Mouse (Mus musculus): ENCODE results near the gene Tm6sf1. TPM values are rescaled to one million over a fixed set of nuclear protein-coding genes. Genes with fewer than 3 reads are reported as not detected.
A peak's percentile ranks its signal among the peaks of the same experiment; 100 is the strongest.

Tm6sf1 gene
- polyA plus RNA-seq, 1 experiment: 11.4 TPM

GRCm38 (mm10) chr7:81847777-81848176 lies 11.0 kb upstream of the Tm6sf1 start:
- Histone ChIP-seq H3K27me3 (ENCODE audit: control insufficient read depth, insufficient read depth, insufficient read length) (peaks cover 7% of the 10 kb centered on the region), H3K4me3 (no peak overlapping the region), H3K36me3 (ENCODE audit: control insufficient read depth, insufficient read depth) (no peaks in the 10 kb centered on the region), H3ac (ENCODE audit: control insufficient read depth, insufficient read length) (no peak overlapping the region), H3K4me2 (ENCODE audit: low read depth) (no peak overlapping the region), H3K79me2 (ENCODE audit: control insufficient read depth, insufficient read depth) (no peaks in the 10 kb centered on the region)
- TF ChIP-seq REST (IDR thresholded peaks at IDR 0.05; ENCODE audit: insufficient read depth, insufficient read length) (no peak), MYOG (IDR thresholded peaks at IDR 0.05; ENCODE audit: control insufficient read depth in 1 of 3, insufficient read depth in 1 of 3, insufficient read length in 2 of 3, low read depth in 2 of 3) (no peak), MYOD1 (IDR thresholded peaks at IDR 0.05; ENCODE audit: control insufficient read depth in 1 of 3, insufficient read length in 2 of 3, low read depth in 2 of 3) (peak in 1 of 3 experiments; percentile 6)

DNA sequence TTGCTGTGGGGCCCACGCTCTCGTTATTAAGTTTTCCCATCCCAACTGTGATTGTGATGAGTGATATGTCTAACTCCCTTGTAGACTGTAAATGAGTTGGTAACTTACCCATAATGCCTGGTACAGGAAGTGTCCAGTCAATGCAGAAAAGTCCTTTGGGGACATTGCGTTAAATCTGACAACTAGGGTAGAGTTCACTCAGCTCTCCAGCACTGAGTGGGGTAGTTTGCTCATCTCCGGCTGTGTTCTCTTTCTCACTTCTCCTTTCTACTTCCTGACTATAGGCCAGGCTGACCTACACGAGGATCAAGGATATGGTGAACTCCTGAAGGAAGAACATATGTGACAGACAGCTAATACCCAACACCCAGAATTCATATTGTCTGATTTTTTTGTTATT lies 9.6 kb upstream of the Tm6sf1 start:
- no peak overlapping the region for H3K4me3 ChIP-seq
- TF ChIP-seq POLR2A (IDR thresholded peaks at IDR 0.05; ENCODE audit: insufficient read length, low read depth) (no peak), POLR2AphosphoS2 (IDR thresholded peaks at IDR 0.05; ENCODE audit: insufficient read length, low read depth) (no peak), TCF3 (IDR thresholded peaks at IDR 0.05; ENCODE audit: insufficient read length, low read depth) (no peak), TCF12 (IDR thresholded peaks at IDR 0.05; ENCODE audit: insufficient read depth, poor library complexity, severe bottlenecking) (no peak), USF1 (IDR thresholded peaks at IDR 0.05; ENCODE audit: low read depth) (no peak), E2F4 (IDR thresholded peaks at IDR 0.05; ENCODE audit: insufficient read depth) (no peak), MYOD1 (IDR thresholded peaks at IDR 0.05; ENCODE audit: control insufficient read depth in 1 of 3, insufficient read length in 2 of 3, low read depth in 2 of 3) (no peak), SRF (IDR thresholded peaks at IDR 0.05; ENCODE audit: control insufficient read depth, insufficient read length, low read depth) (no peak), MAX (IDR thresholded peaks at IDR 0.05; ENCODE audit: low read depth) (no peak), REST (IDR thresholded peaks at IDR 0.05; ENCODE audit: insufficient read depth, insufficient read length) (no peak), CEBPB (IDR thresholded peaks at IDR 0.05; ENCODE audit: insufficient read depth, poor library complexity, severe bottlenecking) (no peak), MYOG (IDR thresholded peaks at IDR 0.05; ENCODE audit: control insufficient read depth in 1 of 3, insufficient read depth in 1 of 3, insufficient read length in 2 of 3, low read depth in 2 of 3) (no peak)
- H3K36me3 ChIP-seq (ENCODE audit: control insufficient read depth, insufficient read depth): no peaks in the 10 kb centered on the region
- H3K27me3 ChIP-seq (ENCODE audit: control insufficient read depth, insufficient read depth, insufficient read length): peaks cover 7% of the 10 kb centered on the region
- H3ac ChIP-seq (ENCODE audit: control insufficient read depth, insufficient read length): no peak overlapping the region
- H3K4me2 ChIP-seq (ENCODE audit: low read depth): no peak overlapping the region
- H3K79me2 ChIP-seq (ENCODE audit: control insufficient read depth, insufficient read depth): no peaks in the 10 kb centered on the region

DNA sequence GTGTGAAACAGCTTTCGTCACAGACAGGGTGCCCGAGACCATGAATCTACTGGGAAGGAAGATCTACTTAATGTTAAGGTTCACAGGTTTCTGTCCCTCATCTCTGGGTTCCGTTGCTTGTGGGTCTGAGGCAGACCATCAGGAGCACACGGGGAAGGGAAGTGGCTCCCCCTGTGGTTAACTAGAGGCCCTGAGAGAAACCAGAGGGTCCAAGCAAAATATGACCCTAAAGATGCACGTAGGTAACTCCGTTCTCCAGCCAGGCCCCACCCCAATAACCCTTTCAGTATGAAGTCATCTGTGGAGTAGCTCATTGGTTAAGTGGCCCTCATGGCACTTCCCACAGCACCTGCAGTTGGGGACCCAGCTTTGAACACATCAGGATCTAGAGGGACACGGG lies 9.2 kb upstream of the Tm6sf1 start:
- TF ChIP-seq POLR2AphosphoS2 (IDR thresholded peaks at IDR 0.05; ENCODE audit: insufficient read length, low read depth) (no peak), USF1 (IDR thresholded peaks at IDR 0.05; ENCODE audit: low read depth) (no peak), E2F4 (IDR thresholded peaks at IDR 0.05; ENCODE audit: insufficient read depth) (no peak), TCF3 (IDR thresholded peaks at IDR 0.05; ENCODE audit: insufficient read length, low read depth) (no peak), TCF12 (IDR thresholded peaks at IDR 0.05; ENCODE audit: insufficient read depth, poor library complexity, severe bottlenecking) (no peak), CEBPB (IDR thresholded peaks at IDR 0.05; ENCODE audit: insufficient read depth, poor library complexity, severe bottlenecking) (no peak), MYOD1 (IDR thresholded peaks at IDR 0.05; ENCODE audit: control insufficient read depth in 1 of 3, insufficient read length in 2 of 3, low read depth in 2 of 3) (no peak), MAX (IDR thresholded peaks at IDR 0.05; ENCODE audit: low read depth) (no peak), REST (IDR thresholded peaks at IDR 0.05; ENCODE audit: insufficient read depth, insufficient read length) (no peak)
- no peaks in the 10 kb centered on the region for H3K36me3 ChIP-seq (ENCODE audit: control insufficient read depth, insufficient read depth)
- H3K4me2 ChIP-seq (ENCODE audit: low read depth): no peak overlapping the region
- H3ac ChIP-seq (ENCODE audit: control insufficient read depth, insufficient read length): no peak overlapping the region
- peaks cover 7% of the 10 kb centered on the region for H3K27me3 ChIP-seq (ENCODE audit: control insufficient read depth, insufficient read depth, insufficient read length)
- H3K79me2 ChIP-seq (ENCODE audit: control insufficient read depth, insufficient read depth): no peaks in the 10 kb centered on the region
- no peak overlapping the region for H3K4me3 ChIP-seq

GRCm38 (mm10) chr7:81850171-81850570 lies 8.6 kb upstream of the Tm6sf1 start:
- Histone ChIP-seq H3ac (ENCODE audit: control insufficient read depth, insufficient read length) (no peak overlapping the region), H3K79me2 (ENCODE audit: control insufficient read depth, insufficient read depth) (no peaks in the 10 kb centered on the region), H3K4me3 (no peak overlapping the region), H3K36me3 (ENCODE audit: control insufficient read depth, insufficient read depth) (no peaks in the 10 kb centered on the region), H3K27me3 (ENCODE audit: control insufficient read depth, insufficient read depth, insufficient read length) (peaks cover 7% of the 10 kb centered on the region), H3K4me2 (ENCODE audit: low read depth) (no peak overlapping the region)
- no peak for TF ChIP-seq POLR2AphosphoS2 (IDR thresholded peaks at IDR 0.05; ENCODE audit: insufficient read length, low read depth)
- TF ChIP-seq MYOG (IDR thresholded peaks at IDR 0.05; ENCODE audit: control insufficient read depth in 1 of 3, insufficient read depth in 1 of 3, insufficient read length in 2 of 3, low read depth in 2 of 3): no peak
- TF ChIP-seq POLR2A (IDR thresholded peaks at IDR 0.05; ENCODE audit: insufficient read length, low read depth): no peak
- no peak for TF ChIP-seq TCF3 (IDR thresholded peaks at IDR 0.05; ENCODE audit: insufficient read length, low read depth)
- no peak for TF ChIP-seq SRF (IDR thresholded peaks at IDR 0.05; ENCODE audit: control insufficient read depth, insufficient read length, low read depth)
- TF ChIP-seq E2F4 (IDR thresholded peaks at IDR 0.05; ENCODE audit: insufficient read depth): no peak
- no peak for TF ChIP-seq USF1 (IDR thresholded peaks at IDR 0.05; ENCODE audit: low read depth)
- TF ChIP-seq REST (IDR thresholded peaks at IDR 0.05; ENCODE audit: insufficient read depth, insufficient read length): no peak

GRCm38 (mm10) chr7:81851706-81852105 lies 7.1 kb upstream of the Tm6sf1 start:
- Histone ChIP-seq H3K36me3 (ENCODE audit: control insufficient read depth, insufficient read depth) (no peaks in the 10 kb centered on the region), H3K4me3 (no peak overlapping the region)
- TF ChIP-seq CEBPB (IDR thresholded peaks at IDR 0.05; ENCODE audit: insufficient read depth, poor library complexity, severe bottlenecking): no peak
- TF ChIP-seq E2F4 (IDR thresholded peaks at IDR 0.05; ENCODE audit: insufficient read depth): no peak
- TF ChIP-seq POLR2AphosphoS2 (IDR thresholded peaks at IDR 0.05; ENCODE audit: insufficient read length, low read depth): no peak
- TF ChIP-seq POLR2A (IDR thresholded peaks at IDR 0.05; ENCODE audit: insufficient read length, low read depth): no peak
- TF ChIP-seq TCF3 (IDR thresholded peaks at IDR 0.05; ENCODE audit: insufficient read length, low read depth): no peak
- TF ChIP-seq MYOG (IDR thresholded peaks at IDR 0.05; ENCODE audit: control insufficient read depth in 1 of 3, insufficient read depth in 1 of 3, insufficient read length in 2 of 3, low read depth in 2 of 3): no peak
- no peak for TF ChIP-seq SRF (IDR thresholded peaks at IDR 0.05; ENCODE audit: control insufficient read depth, insufficient read length, low read depth)
- TF ChIP-seq REST (IDR thresholded peaks at IDR 0.05; ENCODE audit: insufficient read depth, insufficient read length): no peak
- no peak for TF ChIP-seq TCF12 (IDR thresholded peaks at IDR 0.05; ENCODE audit: insufficient read depth, poor library complexity, severe bottlenecking)
- no peak for TF ChIP-seq MYOD1 (IDR thresholded peaks at IDR 0.05; ENCODE audit: control insufficient read depth in 1 of 3, insufficient read length in 2 of 3, low read depth in 2 of 3)
- TF ChIP-seq MAX (IDR thresholded peaks at IDR 0.05; ENCODE audit: low read depth): no peak
- TF ChIP-seq USF1 (IDR thresholded peaks at IDR 0.05; ENCODE audit: low read depth): no peak

More at GRCm38 (mm10) chr7:81851706-81852105, 7.1 kb upstream of the Tm6sf1 start:
- H3K27me3 ChIP-seq (ENCODE audit: control insufficient read depth, insufficient read depth, insufficient read length): peaks cover 7% of the 10 kb centered on the region
- no peak overlapping the region for H3K4me2 ChIP-seq (ENCODE audit: low read depth)
- H3K79me2 ChIP-seq (ENCODE audit: control insufficient read depth, insufficient read depth): no peaks in the 10 kb centered on the region
- no peak overlapping the region for H3ac ChIP-seq (ENCODE audit: control insufficient read depth, insufficient read length)
